Mouse (Mus musculus) cortical plate, adult 2 months (tissue): ENCODE results near the gene Tmod2. TPM values are rescaled to one million over a fixed set of nuclear protein-coding genes. Genes with fewer than 3 reads are reported as not detected.
A peak's percentile ranks its signal among the peaks of the same experiment; 100 is the strongest.

Experiments used
- H3K27ac ChIP-seq: fragments of 200-500 bp; 2 replicates; pipeline ENCODE4 v1.5.1; 2012; ENCODE audit warnings: low read length, control low read depth, inconsistent platforms; ENCODE audit not compliant: insufficient read depth
- H3K4me1 ChIP-seq: fragments of 200-500 bp; 2 replicates; pipeline ENCODE4 v1.6.1; 2011; ENCODE audit warnings: low read length; ENCODE audit not compliant: control insufficient read depth, insufficient read depth
- H3K4me3 ChIP-seq: fragments of 200-500 bp; 2 replicates; pipeline ENCODE4 v1.5.1; 2011; ENCODE audit warnings: mild to moderate bottlenecking, low read length, control low read depth; ENCODE audit not compliant: insufficient read depth
- CTCF ChIP-seq: fragments of 200-500 bp; IDR thresholded peaks from 2 replicates; pipeline ENCODE4 v1.5.1; 2011; ENCODE audit warnings: mild to moderate bottlenecking, control low read depth, low read length; ENCODE audit not compliant: insufficient read depth; ENCODE audit errors: extremely low read depth
- POLR2A ChIP-seq: fragments of 200-500 bp; IDR thresholded peaks from 2 replicates; pipeline ENCODE4 v1.6.1; 2011; ENCODE audit warnings: mild to moderate bottlenecking, low read length, control low read depth; ENCODE audit not compliant: insufficient read depth; ENCODE audit errors: extremely low read depth
- polyA plus RNA-seq: library from polyadenylated mRNA; depleted of rRNA; stranded (reverse); fragments of >200 nt; gene quantifications from 2 replicates; pipeline ENCODE4 v1.2.3, GENCODE M21; 2012

Tmod2 gene
- polyA plus RNA-seq, 1 experiment = 112 TPM

- H3K4me1 ChIP-seq = no peaks in the 10 kb centered on the region
- TF ChIP-seq POLR2A (no peak), CTCF (peak; percentile 23; the same call in 1 of the 2 replicates)
- no peak overlapping the region for H3K27ac ChIP-seq
- H3K4me3 ChIP-seq = no peak overlapping the region
Measured at GRCm38 (mm10) chr9:75581694-75582350, 29.3 kb downstream of the Tmod2 start.

- Histone ChIP-seq H3K4me3 (no peak overlapping the region), H3K27ac (no peak overlapping the region), H3K4me1 (no peaks in the 10 kb centered on the region)
- TF ChIP-seq POLR2A (no peak), CTCF (no peak)
Measured at GRCm38 (mm10) chr9:75579321-75579720, 31.8 kb downstream of the Tmod2 start.

- no peak for TF ChIP-seq POLR2A
- TF ChIP-seq CTCF = no peak
- Histone ChIP-seq H3K4me1 (no peaks in the 10 kb centered on the region), H3K27ac (no peak overlapping the region), H3K4me3 (no peak overlapping the region)
Measured at GRCm38 (mm10) chr9:75571036-75571942, 39.8 kb downstream of the Tmod2 start.

- Histone ChIP-seq H3K4me1 (no peaks in the 10 kb centered on the region), H3K27ac (no peak overlapping the region), H3K4me3 (no peak overlapping the region)
- TF ChIP-seq CTCF (no peak), POLR2A (no peak)
Measured at GRCm38 (mm10) chr9:75568399-75568798, 42.7 kb downstream of the Tmod2 start.

GRCm38 (mm10) chr9:75564892-75565291, 46.2 kb downstream of the Tmod2 start:
- Histone ChIP-seq H3K4me1 (no peaks in the 10 kb centered on the region), H3K4me3 (no peak overlapping the region), H3K27ac (no peak overlapping the region)
- TF ChIP-seq CTCF (no peak), POLR2A (no peak)

GRCm38 (mm10) chr9:75563622-75564021, 47.5 kb downstream of the Tmod2 start:
- no peak overlapping the region for H3K4me3 ChIP-seq
- TF ChIP-seq POLR2A (no peak), CTCF (no peak)
- peaks cover 1% of the 10 kb centered on the region; the same call in 1 of the 2 replicates for H3K4me1 ChIP-seq
- H3K27ac ChIP-seq = no peak overlapping the region

GRCm38 (mm10) chr9:75563176-75563575, 47.9 kb downstream of the Tmod2 start:
- no peak overlapping the region for H3K4me3 ChIP-seq
- peaks cover 1% of the 10 kb centered on the region; the same call in 1 of the 2 replicates for H3K4me1 ChIP-seq
- no peak overlapping the region for H3K27ac ChIP-seq

GRCm38 (mm10) chr9:75561040-75561669, 50.0 kb downstream of the Tmod2 start:
- H3K27ac ChIP-seq = no peak overlapping the region
- no peak overlapping the region for H3K4me3 ChIP-seq
- peaks cover 4% of the 10 kb centered on the region; the same call in 1 of the 2 replicates for H3K4me1 ChIP-seq
- no peak for TF ChIP-seq CTCF
- TF ChIP-seq POLR2A = no peak

More at GRCm38 (mm10) chr9:75563176-75563575, 47.9 kb downstream of the Tmod2 start:
- TF ChIP-seq CTCF (0 out of 2 replicates have a peak, but pooled peaks have one; percentile 12), POLR2A (no peak)

- TF ChIP-seq CTCF = no peak
- no peak for TF ChIP-seq POLR2A
- H3K4me1 ChIP-seq = peaks cover 4% of the 10 kb centered on the region; the same call in 1 of the 2 replicates
- no peak overlapping the region for H3K4me3 ChIP-seq
- no peak overlapping the region for H3K27ac ChIP-seq
Measured at GRCm38 (mm10) chr9:75560353-75560752, 50.8 kb downstream of the Tmod2 start.
